Mouse (Mus musculus) CH12F3 (cell line): Measurements from ENCODE around the gene Nans.

Experiments
- in situ Hi-C: fragments of 300-500 bp; cut with MboI; formaldehyde crosslinking; loops from 2 replicates; pipeline ENCODE4 v1.14.3; 2020; ENCODE audit warnings: low sequenced_read_pairs

The Nans gene

DNA sequence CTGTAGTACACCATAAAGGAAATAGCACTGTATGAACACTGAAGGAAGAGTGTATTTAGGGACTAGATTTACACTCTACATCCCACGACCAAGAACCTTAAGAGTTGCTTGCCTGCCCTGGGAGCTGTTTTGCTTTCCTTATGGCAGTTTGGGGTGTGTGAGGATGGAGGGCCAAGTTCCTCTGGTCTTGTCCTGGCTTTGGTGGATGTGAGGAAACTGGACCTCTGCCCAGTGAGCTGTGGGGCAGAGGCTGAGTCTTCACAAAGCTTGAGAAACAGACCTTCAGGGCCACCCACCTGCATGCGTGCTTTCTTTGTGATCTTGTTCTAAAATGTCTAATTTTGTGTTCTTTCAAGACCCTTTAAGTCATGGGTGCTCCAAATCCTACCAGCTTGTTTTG lies 43.5 kb downstream of the Nans start:
- in situ Hi-C loops: no loop called here

DNA sequence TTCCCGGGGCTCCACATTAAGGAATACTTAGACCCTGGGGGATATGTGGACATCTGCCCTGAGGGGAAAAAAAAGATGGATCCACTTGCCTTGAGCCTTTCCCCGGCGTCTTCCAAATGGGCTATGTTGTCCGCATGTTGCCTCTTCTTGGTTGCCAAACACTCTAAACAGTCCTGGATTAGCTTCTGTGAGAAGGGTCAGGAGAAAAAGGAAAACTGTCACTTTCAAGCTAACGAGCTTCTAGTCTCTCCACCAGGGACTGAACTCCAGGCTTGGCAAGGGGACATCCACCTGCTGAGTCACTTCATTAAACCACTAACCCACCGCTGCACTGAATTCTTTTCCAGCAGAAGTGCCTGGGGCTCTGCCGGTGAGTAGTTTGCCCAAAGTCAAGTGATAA lies 43.9 kb downstream of the Nans start:
- in situ Hi-C loops: no loop called here

DNA sequence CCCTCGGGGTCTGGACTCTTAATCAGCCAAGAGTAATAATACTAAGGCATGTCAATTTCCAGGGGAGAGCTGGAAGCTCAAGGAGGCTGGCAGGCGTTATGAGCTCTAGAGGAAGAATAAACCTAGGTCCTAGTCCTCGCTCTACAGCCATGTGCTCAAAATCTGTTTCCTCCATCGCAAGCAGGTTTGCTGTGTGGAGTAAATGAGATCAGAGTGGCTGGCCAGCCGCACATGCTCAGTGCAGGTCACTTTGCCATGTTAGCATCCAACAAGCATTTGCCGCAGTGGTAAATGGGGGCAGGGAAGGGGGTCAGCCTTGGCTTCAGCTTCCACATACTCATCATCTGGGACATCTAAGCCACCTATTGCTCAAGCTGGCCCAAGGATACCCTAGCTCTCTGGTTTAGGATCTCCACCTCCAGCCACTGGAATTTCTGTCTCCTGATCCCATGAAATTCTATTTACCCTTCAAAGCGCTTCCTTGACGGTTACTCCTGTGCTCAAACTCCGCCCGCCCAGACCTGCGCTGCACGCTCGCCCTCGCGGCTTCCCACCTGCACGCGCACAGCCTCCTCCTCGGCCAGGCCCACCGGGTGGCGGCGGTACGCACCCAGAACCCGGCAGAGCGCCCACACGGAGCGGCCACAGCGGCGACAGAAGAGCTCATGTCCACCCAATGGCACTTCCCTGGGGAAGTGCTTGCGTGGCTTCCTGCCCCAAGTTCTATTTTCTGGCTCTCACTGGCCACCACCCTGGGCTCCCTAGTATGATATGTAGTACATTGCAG lies 45.1 kb downstream of the Nans start:
- in situ Hi-C loops: no loop called here

DNA sequence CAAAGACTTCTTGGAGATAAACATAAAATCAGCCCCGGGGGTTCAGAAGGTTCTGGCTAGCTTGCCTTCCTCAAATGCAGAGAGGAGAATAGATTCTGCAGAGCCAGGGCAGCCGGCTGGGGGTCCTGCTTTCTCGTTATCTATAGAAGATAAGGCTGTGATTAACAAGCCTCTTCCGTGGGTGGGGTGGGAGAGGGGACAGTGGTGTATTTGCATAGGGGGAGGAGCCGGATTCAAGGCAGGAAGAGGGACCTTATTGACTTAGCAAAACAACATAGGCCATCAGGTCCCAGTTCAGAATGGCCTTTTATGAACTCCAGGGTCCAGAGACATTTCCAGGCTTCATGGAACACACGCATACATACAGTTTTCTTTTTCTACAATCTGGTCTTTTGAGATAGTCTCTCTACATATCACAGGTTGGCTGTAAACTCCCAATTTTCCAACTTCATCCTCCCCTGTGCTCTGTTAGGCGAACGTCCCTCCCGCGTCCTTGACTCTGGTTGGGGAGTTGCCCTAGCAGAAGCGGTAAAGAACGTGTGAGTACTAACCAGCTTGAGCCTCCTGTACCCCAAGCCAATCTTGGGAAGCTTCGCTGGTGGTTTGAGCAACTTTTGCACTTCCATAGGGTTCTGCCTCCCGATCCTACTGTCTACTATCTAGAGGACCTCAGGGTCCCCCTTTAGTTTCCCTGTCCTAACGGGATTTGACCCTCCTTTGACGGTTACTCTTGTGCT lies 46.2 kb downstream of the Nans start:
- in situ Hi-C loops: no loop called here

DNA sequence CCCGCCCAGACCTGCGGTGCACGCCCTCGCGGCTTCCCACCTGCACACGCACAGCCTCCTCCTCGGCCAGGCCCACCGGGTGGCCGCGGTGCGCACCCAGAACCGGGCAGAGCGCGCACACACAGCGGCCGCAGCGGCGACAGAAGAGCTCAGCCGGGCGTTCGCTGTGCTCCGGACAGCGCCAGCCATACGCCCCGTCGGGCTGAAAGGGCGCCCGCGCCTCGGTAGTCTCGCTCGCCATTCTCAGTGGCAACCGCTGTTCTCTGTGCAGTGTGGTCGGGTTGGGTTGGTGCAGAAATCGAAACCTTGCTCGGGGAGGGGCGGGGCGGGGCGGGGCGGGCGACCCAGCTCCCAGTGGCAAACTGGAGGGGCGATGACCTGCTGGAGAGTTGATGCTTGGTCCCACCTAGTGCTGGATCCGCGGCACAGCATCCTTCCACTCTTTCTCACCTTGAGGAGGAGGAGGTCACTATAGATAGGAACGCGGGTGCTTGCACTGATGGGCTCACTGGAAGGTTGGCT lies 46.9 kb downstream of the Nans start, which contains the start of gene Trim14:
TSS of gene Trim14 (minus strand) at position 302 of the 522 bp plus-strand sequence.
- in situ Hi-C loops: no loop called here

DNA sequence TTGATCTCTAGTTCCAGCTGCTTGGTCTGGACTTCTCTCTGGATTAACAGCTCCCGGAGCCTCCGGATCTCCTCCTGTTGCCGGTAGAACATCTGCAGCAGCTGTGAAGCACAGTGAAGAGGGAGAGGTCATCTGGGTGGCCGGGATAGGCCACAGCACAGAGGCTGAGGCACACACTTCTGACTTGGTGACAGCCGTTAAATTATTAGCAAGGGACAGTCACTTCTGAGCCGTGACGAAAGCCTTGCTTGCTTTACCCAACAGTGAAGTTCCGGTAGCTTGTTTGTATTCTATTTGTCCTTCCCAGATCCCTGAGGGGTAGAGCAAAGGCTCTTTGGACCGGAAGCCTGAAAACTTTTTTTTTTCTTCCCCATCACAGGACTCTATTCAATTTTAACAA lies 50.1 kb downstream of the Nans start:
- in situ Hi-C loops: no loop called here

GRCm38 (mm10) chr4:46541707-46542106 lies 52.7 kb downstream of the Nans start:
- in situ Hi-C loops: loop anchor here (5.0 to 10.0 kb wide), 2 partner anchors 71 to 113 kb away; partner anchors contain the start of gene Tbc1d2

DNA sequence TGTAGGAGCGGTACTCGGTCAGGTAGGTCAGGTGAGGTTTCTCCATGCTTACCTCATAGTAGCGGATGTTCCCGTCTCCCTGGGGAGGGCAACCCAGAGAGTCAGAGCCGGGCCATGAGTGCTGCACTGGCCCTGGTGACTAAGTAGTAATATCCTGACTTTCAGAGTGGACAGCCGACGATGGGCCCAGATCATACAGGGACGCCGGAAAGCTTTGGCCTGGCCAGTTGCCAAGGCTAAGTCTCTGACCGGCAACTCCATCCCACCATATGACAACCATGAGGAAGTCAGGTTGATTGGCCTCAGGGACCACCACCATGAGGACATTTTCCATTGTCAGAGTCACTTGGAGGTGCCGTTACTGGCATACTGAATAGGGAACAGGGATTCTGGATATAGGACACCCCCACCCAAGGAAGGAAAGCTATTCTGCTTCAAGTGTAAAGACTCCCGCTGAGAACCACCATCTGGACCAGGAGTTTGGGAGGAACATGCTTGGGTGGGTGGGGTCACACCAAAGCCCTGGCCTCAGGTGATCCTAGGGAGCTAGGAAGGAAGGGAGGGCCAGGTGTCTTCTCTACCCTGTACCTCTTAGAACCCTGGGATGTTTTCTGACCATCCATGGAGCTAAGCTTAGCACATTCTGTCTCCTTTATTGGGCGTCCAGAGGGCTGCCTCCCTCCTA lies 54.5 kb downstream of the Nans start:
- in situ Hi-C loops: loop anchor here (5.0 to 10.0 kb wide), 2 partner anchors 69 to 111 kb away; partner anchors contain the start of gene Tbc1d2

- in situ Hi-C loops: loop anchor here (5.0 to 10.0 kb wide), 2 partner anchors 68 to 110 kb away; partner anchors contain the start of gene Tbc1d2
Measured at GRCm38 (mm10) chr4:46544313-46544712, 55.3 kb downstream of the Nans start.

GRCm38 (mm10) chr4:46545498-46545897 lies 56.5 kb downstream of the Nans start:
- in situ Hi-C loops: loop anchor here (10.0 kb wide), 1 partner anchor 109 kb away; the partner anchor contains the start of gene Tbc1d2

- in situ Hi-C loops: loop anchor here (10.0 kb wide), 1 partner anchor 108 kb away; the partner anchor contains the start of gene Tbc1d2
Measured at GRCm38 (mm10) chr4:46546709-46547108, 57.7 kb downstream of the Nans start.

GRCm38 (mm10) chr4:46549979-46550378 lies 60.9 kb downstream of the Nans start:
- in situ Hi-C loops: loop anchor here (10.0 kb wide), 1 partner anchor 105 kb away; the partner anchor contains the start of gene Tbc1d2

GRCm38 (mm10) chr4:46550406-46550805 lies 61.4 kb downstream of the Nans start:
- in situ Hi-C loops: no loop called here
